Mouse (Mus musculus) limb, embryonic 13.5 days (tissue): ENCODE measurements at regions not wholly inside any gene's neighbourhood (a gene's known extent, or its start where the extent isn't known, plus 50 kb on each side); places are given as distances from the start of the nearest gene placed in this dataset.
"Not testable (repeated sequence)": the region's sequence is repeated elsewhere in the genome, so short reads cannot be mapped to it uniquely, and the experiment has no call there.

Experiments
- ATAC-seq: fragments of 200-750 bp; cut with Nextera tagmentation; 2 replicates; pipeline ENCODE4 v1.8.0; 2017; ENCODE audit warnings: low read depth, moderate number of reproducible peaks, moderate TSS enrichment; ENCODE audit not compliant: low FRiP score
- H3K27ac ChIP-seq: fragments of 300-500 bp; sonication (generic); 2 replicates; pipeline ENCODE4 v1.5.1; 2015; ENCODE audit warnings: inconsistent platforms, mild to moderate bottlenecking, moderate library complexity
- H3K27me3 ChIP-seq: fragments of 300-500 bp; sonication (generic); 2 replicates; pipeline ENCODE4 v1.6.1; 2015; ENCODE audit warnings: mild to moderate bottlenecking, inconsistent platforms
- H3K36me3 ChIP-seq: fragments of 300-500 bp; sonication (generic); 2 replicates; pipeline ENCODE4 v1.6.1; 2015; ENCODE audit warnings: inconsistent platforms, mild to moderate bottlenecking, moderate library complexity
- H3K4me1 ChIP-seq: fragments of 300-500 bp; sonication (generic); 2 replicates; pipeline ENCODE4 v1.6.1; 2015; ENCODE audit warnings: inconsistent platforms
- H3K4me2 ChIP-seq: fragments of 300-500 bp; sonication (generic); replicated peaks from 2 replicates; pipeline ENCODE4 v1.6.1; 2015; ENCODE audit warnings: inconsistent platforms, mild to moderate bottlenecking, moderate library complexity
- H3K4me3 ChIP-seq: fragments of 300-500 bp; sonication (generic); 2 replicates; pipeline ENCODE4 v1.5.1; 2015; ENCODE audit warnings: moderate library complexity, mild to moderate bottlenecking, inconsistent platforms
- H3K9ac ChIP-seq: fragments of 300-500 bp; sonication (generic); 2 replicates; pipeline ENCODE4 v1.6.1; 2015; ENCODE audit warnings: mild to moderate bottlenecking, inconsistent platforms
- H3K9me3 ChIP-seq: fragments of 300-500 bp; sonication (generic); 2 replicates; pipeline ENCODE4 v1.6.1; 2016; ENCODE audit warnings: inconsistent platforms
- WGBS: fragments of 180-500 bp; shearing (Covaris S2); methylation state at CpG from one replicate; pipeline ENCODE4 v1.1.7; 2015; 5-methylcytosine and 5-hydroxymethylcytosine counted together

DNA sequence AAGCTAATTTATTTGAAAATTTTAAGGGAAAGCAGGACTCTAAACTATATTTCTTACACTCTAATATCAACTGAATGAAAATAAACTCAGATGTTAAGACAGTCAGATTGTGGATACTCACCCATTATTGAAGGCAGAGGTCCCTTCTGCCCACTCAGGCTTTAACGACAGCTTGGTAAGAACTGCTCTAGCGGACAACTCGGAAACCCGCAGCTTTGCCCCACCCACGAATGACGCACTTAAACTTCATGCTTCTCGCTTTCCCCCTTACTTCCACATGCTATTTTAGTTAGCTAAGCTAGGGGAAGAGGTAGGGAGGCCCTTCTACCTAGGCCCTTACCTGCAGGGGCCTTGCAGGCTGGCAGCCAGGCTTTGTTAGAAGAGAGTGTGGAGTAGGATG is 50.8 kb upstream of the Elmo1 start:
- Histone ChIP-seq H3K4me3 (no peak overlapping the region), H3K27me3 (no peaks in the 10 kb centered on the region), H3K9me3 (no peaks in the 10 kb centered on the region), H3K36me3 (no peaks in the 10 kb centered on the region), H3K4me2 (no peak overlapping the region), H3K27ac (no peak overlapping the region), H3K4me1 (0 out of 2 replicates have a peak, but pooled peaks cover 4% of the 10 kb centered on the region), H3K9ac (no peak overlapping the region)
- WGBS: 85% methylated on average over 7 of the region's 7 CpGs
- ATAC-seq: no peak

DNA sequence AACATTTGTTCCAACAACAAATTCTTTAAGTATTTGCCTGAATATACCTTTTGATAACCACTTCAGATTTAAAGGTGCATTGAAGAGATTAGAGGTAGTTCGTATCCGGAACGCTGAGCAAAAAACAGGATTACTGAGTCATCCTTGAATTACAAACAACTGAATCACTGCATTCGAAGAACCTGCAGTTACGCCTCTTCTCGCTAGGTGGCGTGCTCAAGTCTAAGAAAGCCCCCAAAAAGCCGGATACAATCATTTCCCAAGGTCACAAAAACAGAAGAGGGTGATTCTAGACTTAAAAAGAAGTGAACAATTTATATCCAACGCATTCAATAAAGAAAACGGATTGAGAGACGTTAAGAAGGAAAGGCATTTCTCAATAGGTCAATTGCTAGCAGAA is 51.9 kb upstream of the Elmo1 start:
- Histone ChIP-seq H3K4me1 (0 out of 2 replicates have a peak, but pooled peaks cover 4% of the 10 kb centered on the region), H3K4me3 (no peak overlapping the region), H3K36me3 (no peaks in the 10 kb centered on the region), H3K4me2 (no peak overlapping the region), H3K9ac (no peak overlapping the region), H3K27me3 (no peaks in the 10 kb centered on the region), H3K27ac (no peak overlapping the region), H3K9me3 (no peaks in the 10 kb centered on the region)
- WGBS: 30% methylated on average over 11 of the region's 11 CpGs
- ATAC-seq: no peak

DNA sequence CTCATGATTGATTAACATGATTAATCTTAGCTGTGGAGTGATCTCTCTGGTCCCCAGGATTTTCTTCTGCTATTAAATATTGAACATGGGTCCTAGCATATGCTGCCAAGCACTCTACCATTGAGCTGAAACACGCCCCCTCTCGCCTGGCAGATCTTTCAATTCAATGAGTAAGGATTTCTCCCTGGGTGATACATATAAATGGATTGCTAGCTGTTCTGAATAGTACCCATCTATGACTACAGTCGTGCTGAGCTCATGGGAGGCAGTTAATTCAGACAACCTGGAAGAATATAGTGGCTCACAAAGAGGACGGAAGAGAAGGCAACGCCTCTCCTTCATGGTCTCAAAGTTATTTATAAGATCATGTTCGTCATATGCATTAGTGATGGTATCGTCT is 53.0 kb upstream of the Elmo1 start:
- H3K27me3 ChIP-seq: no peaks in the 10 kb centered on the region
- no peak overlapping the region for H3K9ac ChIP-seq
- H3K4me2 ChIP-seq: no peak overlapping the region
- H3K4me3 ChIP-seq: no peak overlapping the region
- 0 out of 2 replicates have a peak, but pooled peaks cover 4% of the 10 kb centered on the region for H3K4me1 ChIP-seq
- no peak for ATAC-seq
- H3K9me3 ChIP-seq: no peaks in the 10 kb centered on the region
- 90% methylated on average over 7 of the region's 7 CpGs for WGBS
- no peak overlapping the region for H3K27ac ChIP-seq
- H3K36me3 ChIP-seq: no peaks in the 10 kb centered on the region

- WGBS: 81% methylated on average over 11 of the region's 11 CpGs
- H3K9ac ChIP-seq: no peak overlapping the region
- no peak overlapping the region for H3K27ac ChIP-seq
- no peak overlapping the region for H3K4me2 ChIP-seq
- H3K4me1 ChIP-seq: no peaks in the 10 kb centered on the region
- H3K27me3 ChIP-seq: no peaks in the 10 kb centered on the region
- no peaks in the 10 kb centered on the region for H3K36me3 ChIP-seq
- H3K4me3 ChIP-seq: no peak overlapping the region
- H3K9me3 ChIP-seq: no peaks in the 10 kb centered on the region
- no peak for ATAC-seq
Measured at GRCm38 (mm10) chr13:20033937-20034735, 56.3 kb upstream of the Elmo1 start.

DNA sequence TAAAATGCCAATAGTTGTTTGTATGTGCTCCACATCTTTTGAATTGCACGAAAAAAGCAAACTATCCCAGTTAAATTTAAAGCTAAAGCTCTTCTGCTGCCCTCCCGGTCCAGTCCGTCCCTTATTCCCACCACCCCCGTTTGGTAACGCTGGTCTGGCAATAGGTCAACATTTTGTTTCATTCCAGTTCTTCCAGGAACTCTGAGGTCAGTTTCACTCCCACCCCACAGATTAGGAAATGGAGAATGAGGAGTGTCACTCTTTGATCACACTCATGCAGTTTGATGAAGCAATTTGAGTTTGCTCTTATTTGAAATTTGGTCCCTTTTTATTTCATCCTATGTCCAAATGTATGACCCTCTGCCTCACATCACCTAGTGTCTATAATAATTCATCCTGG is 58.7 kb upstream of the Elmo1 start:
- ATAC-seq: no peak
- H3K9me3 ChIP-seq: no peaks in the 10 kb centered on the region
- no peaks in the 10 kb centered on the region for H3K36me3 ChIP-seq
- no peak overlapping the region for H3K27ac ChIP-seq
- H3K4me1 ChIP-seq: no peaks in the 10 kb centered on the region
- no peak overlapping the region for H3K9ac ChIP-seq
- H3K4me2 ChIP-seq: no peak overlapping the region
- 87% methylated on average over 5 of the region's 5 CpGs for WGBS
- H3K4me3 ChIP-seq: no peak overlapping the region
- no peaks in the 10 kb centered on the region for H3K27me3 ChIP-seq

DNA sequence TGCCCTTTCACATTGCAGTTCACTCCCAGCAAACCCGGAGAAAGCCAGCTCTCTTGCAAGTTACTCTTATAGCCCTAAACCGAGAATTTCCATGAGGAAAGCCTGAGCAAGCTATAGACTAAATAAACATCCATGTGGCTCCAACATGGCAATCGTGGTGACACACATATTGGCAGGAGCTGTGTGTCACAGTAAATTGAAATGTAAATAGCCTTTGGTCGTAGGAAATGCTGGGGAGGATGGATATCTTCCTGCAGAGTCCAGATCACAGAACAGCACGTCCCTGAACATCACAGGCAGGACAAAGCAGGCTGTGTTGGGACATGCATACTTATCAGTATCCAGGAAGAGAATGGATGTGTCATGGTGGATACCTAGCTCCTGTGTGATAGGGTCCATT is 59.3 kb upstream of the Elmo1 start:
- Histone ChIP-seq H3K36me3 (no peaks in the 10 kb centered on the region), H3K9me3 (no peaks in the 10 kb centered on the region), H3K4me2 (no peak overlapping the region), H3K4me3 (no peak overlapping the region), H3K27me3 (no peaks in the 10 kb centered on the region), H3K27ac (no peak overlapping the region), H3K4me1 (no peaks in the 10 kb centered on the region), H3K9ac (no peak overlapping the region)
- WGBS: 66% methylated on average over 5 of the region's 5 CpGs
- ATAC-seq: no peak

- Histone ChIP-seq H3K4me2 (no peak overlapping the region), H3K27ac (no peak overlapping the region), H3K27me3 (no peaks in the 10 kb centered on the region), H3K9ac (no peak overlapping the region), H3K4me3 (no peak overlapping the region), H3K4me1 (no peaks in the 10 kb centered on the region), H3K36me3 (no peaks in the 10 kb centered on the region), H3K9me3 (no peaks in the 10 kb centered on the region)
- 79% methylated on average over 6 of the region's 6 CpGs for WGBS
- ATAC-seq: no peak
Measured at GRCm38 (mm10) chr13:20026612-20027011, 63.8 kb upstream of the Elmo1 start.

DNA sequence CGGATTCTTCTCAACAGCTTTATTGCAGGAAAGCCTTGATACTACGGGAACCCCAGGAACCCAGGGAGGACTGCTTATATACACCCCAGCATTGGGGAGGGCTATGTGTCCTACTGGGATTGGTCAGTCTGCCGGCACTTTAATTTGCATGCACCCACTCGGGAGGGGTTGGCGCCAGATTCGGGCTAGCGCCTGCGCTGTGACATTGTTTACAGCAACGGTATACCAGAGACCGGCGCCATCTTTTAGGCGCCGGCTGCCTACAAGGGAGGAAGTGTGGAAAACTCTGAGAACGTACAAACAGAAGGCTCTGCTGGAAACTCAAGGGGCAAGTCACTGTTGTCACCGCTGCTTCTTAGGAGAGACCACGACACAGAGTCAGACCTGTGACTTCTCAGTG is 73.9 kb upstream of the Elmo1 start:
- WGBS: 93% methylated on average over 16 of the region's 16 CpGs

GRCm38 (mm10) chr13:20012621-20013020 is 77.8 kb upstream of the Elmo1 start:
- Histone ChIP-seq H3K9ac (no peak overlapping the region), H3K9me3 (no peaks in the 10 kb centered on the region), H3K36me3 (no peaks in the 10 kb centered on the region), H3K27ac (no peak overlapping the region), H3K4me3 (no peak overlapping the region), H3K4me2 (no peak overlapping the region), H3K27me3 (no peaks in the 10 kb centered on the region), H3K4me1 (no peaks in the 10 kb centered on the region)
- no peak for ATAC-seq
- 70% methylated on average over 3 of the region's 3 CpGs for WGBS

More for the DNA sequence above, 73.9 kb upstream of the Elmo1 start:
- not testable (repeated sequence) for H3K27ac ChIP-seq, H3K27me3 ChIP-seq, H3K9ac ChIP-seq, H3K4me2 ChIP-seq, ATAC-seq, H3K36me3 ChIP-seq, H3K4me1 ChIP-seq, H3K9me3 ChIP-seq, H3K4me3 ChIP-seq

DNA sequence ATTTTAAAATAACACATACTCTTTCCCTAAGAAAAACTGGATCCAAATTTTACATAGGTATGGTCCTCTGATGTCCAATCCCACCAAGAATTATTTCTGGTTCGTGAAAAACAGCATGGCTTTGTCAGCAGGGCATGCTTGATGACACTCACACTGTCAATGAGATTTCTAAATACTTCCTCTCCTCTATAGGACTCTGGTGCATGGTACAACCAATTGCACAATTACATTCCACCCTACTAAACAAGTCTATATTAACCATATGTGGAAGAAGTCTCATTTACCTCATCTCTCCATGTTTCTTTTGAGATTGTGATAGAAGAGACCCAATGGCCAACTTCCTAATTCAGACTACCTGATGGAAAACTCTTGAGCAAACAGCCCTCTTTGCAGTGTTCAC is 81.2 kb upstream of the Elmo1 start:
- Histone ChIP-seq H3K4me1 (no peaks in the 10 kb centered on the region), H3K9ac (no peak overlapping the region), H3K4me2 (no peak overlapping the region), H3K27ac (no peak overlapping the region), H3K4me3 (no peak overlapping the region), H3K36me3 (no peaks in the 10 kb centered on the region), H3K27me3 (no peaks in the 10 kb centered on the region), H3K9me3 (no peaks in the 10 kb centered on the region)
- ATAC-seq: no peak
- WGBS: 55% methylated on average over 1 of the region's 1 CpGs

GRCm38 (mm10) chr13:20007561-20007960 is 82.8 kb upstream of the Elmo1 start:
- H3K9me3 ChIP-seq: no peaks in the 10 kb centered on the region
- H3K27me3 ChIP-seq: no peaks in the 10 kb centered on the region
- no peaks in the 10 kb centered on the region for H3K36me3 ChIP-seq
- H3K4me3 ChIP-seq: no peak overlapping the region
- H3K4me1 ChIP-seq: no peaks in the 10 kb centered on the region
- H3K27ac ChIP-seq: no peak overlapping the region
- ATAC-seq: no peak
- H3K4me2 ChIP-seq: no peak overlapping the region
- WGBS: 85% methylated on average over 2 of the region's 2 CpGs
- no peak overlapping the region for H3K9ac ChIP-seq

- no peaks in the 10 kb centered on the region for H3K27me3 ChIP-seq
- H3K9ac ChIP-seq: no peak overlapping the region
- H3K4me3 ChIP-seq: no peak overlapping the region
- no peaks in the 10 kb centered on the region for H3K4me1 ChIP-seq
- no peaks in the 10 kb centered on the region for H3K36me3 ChIP-seq
- ATAC-seq: no peak
- no peaks in the 10 kb centered on the region for H3K9me3 ChIP-seq
- H3K4me2 ChIP-seq: no peak overlapping the region
- 77% methylated on average over 2 of the region's 2 CpGs for WGBS
- no peak overlapping the region for H3K27ac ChIP-seq
Measured at GRCm38 (mm10) chr13:19997606-19998005, 92.8 kb upstream of the Elmo1 start.

- H3K9me3 ChIP-seq: no peaks in the 10 kb centered on the region
- H3K9ac ChIP-seq: no peak overlapping the region
- no peaks in the 10 kb centered on the region for H3K36me3 ChIP-seq
- H3K4me1 ChIP-seq: no peaks in the 10 kb centered on the region
- no peak overlapping the region for H3K27ac ChIP-seq
- H3K4me3 ChIP-seq: no peak overlapping the region
- no peaks in the 10 kb centered on the region for H3K27me3 ChIP-seq
- no peak for ATAC-seq
- H3K4me2 ChIP-seq: no peak overlapping the region
Measured at GRCm38 (mm10) chr13:19975621-19976020, 114.8 kb upstream of the Elmo1 start.
